Mouse (Mus musculus): ENCODE results near the gene Gprin1.
"Not testable (repeated sequence)": the region's sequence is repeated elsewhere in the genome, so short reads cannot be mapped to it uniquely, and the experiment has no call there.

Gene Gprin1

GRCm38 (mm10) chr13:54749864-54750411 is at the start of gene Gprin1:
TSS of gene Gprin1 (minus strand) at chr13:54749874.
- DNase-seq (ENCODE audit: low spot score in 2 of 2) = no peak

GRCm38 (mm10) chr13:54798740-54799139 is 49.1 kb upstream of the Gprin1 start:
- peak; percentile 77 to 82 for DNase-seq (ENCODE audit: low spot score in 2 of 2)

GRCm38 (mm10) chr13:54797861-54798643 is 48.4 kb upstream of the Gprin1 start:
- peak; percentile 60 to 73 for DNase-seq (ENCODE audit: low spot score in 2 of 2)

GRCm38 (mm10) chr13:54797356-54797755 is 47.7 kb upstream of the Gprin1 start:
- DNase-seq (ENCODE audit: low spot score in 2 of 2) = peak in 1 of 2 experiments; percentile 73

DNA sequence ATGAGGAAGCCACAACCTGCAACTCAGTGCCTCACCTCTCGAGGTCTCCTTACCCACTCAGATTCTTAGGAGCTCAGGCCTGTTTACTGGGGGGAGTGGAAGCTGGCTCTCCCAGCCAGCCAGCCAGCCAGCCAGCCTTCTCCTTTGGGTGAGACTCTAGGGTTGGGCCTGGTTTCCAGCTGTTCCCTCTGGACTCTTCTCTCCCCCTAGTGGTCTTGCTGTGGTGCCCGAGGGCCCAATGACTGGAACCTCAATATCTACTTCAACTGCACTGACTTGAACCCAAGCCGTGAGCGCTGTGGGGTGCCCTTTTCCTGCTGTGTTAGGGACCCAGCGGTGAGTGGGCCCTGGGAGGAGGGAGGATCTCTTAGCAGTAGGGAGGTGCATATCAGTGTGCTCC is 45.2 kb upstream of the Gprin1 start:
- DNase-seq (ENCODE audit: low spot score in 2 of 2) = no peak

DNA sequence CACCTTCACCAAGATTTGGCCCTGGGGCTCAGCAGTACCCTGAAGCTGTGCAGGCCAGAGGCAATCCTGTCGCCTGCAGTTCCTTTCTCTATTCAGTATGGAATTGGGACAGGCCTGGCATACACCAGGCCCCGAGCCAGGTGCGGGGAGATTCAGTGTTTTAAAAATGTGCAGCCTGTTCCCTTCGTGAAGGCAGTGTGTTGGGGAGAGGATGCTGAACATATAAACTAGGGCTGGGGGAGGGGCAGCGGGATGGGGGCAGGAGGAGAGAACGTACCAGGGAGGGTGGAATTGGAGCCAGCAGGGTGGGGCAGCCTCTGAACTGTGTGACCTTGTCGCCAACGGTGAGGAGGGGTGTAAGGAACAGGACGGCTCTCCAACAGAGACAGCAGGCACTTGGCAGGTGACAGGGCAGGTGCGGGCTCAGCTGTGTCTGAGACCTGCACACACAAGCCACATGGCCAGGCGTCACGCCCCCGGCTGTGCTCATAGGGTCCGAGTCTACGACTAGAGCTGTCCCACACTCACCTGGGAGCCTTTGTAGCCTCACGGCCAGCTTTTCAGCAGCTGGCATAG is 44.4 kb upstream of the Gprin1 start:
- peak; percentile 47 to 57 for DNase-seq (ENCODE audit: low spot score in 2 of 2)

GRCm38 (mm10) chr13:54792259-54793230 is 42.9 kb upstream of the Gprin1 start:
- no peak for DNase-seq (ENCODE audit: low spot score in 2 of 2)

GRCm38 (mm10) chr13:54789561-54790397 is 40.1 kb upstream of the Gprin1 start:
- peak; percentile 51 to 61 for DNase-seq (ENCODE audit: low spot score in 2 of 2)

DNA sequence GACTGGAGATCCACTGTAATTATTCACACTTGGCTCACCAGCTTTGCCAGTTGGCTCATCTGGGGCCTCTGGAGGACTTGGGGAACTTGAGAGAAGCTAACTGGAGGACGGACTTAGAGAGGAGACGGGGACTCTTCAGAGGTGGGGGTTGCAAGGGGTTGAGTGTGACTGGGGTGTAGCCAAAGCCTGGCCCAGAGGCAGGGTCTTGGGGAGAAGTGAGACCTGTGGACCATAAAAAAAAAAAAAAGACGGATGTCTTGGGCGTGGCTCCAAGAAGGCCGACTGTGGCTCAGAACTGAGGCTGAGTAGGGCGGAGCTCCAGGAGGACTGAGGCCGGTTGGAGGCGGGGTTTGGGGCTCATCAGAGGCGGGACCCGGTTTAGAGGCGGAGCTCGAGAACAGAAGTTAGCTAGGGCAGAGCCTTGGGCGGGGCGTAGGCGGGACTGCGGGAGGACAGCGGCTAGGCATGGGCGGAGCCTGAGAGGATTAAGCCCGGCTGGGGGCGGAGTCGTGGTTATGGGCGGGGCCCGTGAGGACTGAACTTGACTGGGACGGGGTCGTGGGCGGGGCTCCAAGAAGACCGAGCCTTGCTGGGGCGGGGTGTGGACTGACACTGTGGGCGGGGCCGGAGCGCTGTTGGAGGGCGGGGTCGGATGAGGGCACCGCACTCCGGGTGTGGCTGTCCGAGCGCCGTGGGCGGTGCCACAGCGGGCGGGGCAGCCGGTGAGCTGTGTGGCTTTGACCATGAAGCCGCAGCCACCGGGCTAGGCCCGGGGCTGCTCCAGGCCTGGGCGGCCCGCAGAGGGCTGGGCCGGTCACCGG is 39.3 kb upstream of the Gprin1 start, which contains the start of gene Tspan17:
Tspan17 (plus strand) TSS at position 638 of the 821 bp plus-strand sequence.
- DNase-seq (ENCODE audit: low spot score in 2 of 2) = peak; percentile 93

GRCm38 (mm10) chr13:54787591-54787990 is 37.9 kb upstream of the Gprin1 start:
- not testable (repeated sequence) for DNase-seq (ENCODE audit: low spot score in 2 of 2)

- DNase-seq (ENCODE audit: low spot score in 2 of 2) = no peak
Measured at GRCm38 (mm10) chr13:54783698-54784097, 34.0 kb upstream of the Gprin1 start, which contains the start of gene Eif4e1b. TSS of gene Eif4e1b (plus strand) at chr13:54783998.

GRCm38 (mm10) chr13:54783235-54783634 is 33.6 kb upstream of the Gprin1 start:
- no peak for DNase-seq (ENCODE audit: low spot score in 2 of 2)

- DNase-seq (ENCODE audit: low spot score in 2 of 2) = peak; percentile 55 to 68
Measured at GRCm38 (mm10) chr13:54781086-54781485, 31.4 kb upstream of the Gprin1 start.

- DNase-seq (ENCODE audit: low spot score in 2 of 2) = peak; percentile 61 to 73
Measured at GRCm38 (mm10) chr13:54780592-54780991, 30.9 kb upstream of the Gprin1 start.

DNA sequence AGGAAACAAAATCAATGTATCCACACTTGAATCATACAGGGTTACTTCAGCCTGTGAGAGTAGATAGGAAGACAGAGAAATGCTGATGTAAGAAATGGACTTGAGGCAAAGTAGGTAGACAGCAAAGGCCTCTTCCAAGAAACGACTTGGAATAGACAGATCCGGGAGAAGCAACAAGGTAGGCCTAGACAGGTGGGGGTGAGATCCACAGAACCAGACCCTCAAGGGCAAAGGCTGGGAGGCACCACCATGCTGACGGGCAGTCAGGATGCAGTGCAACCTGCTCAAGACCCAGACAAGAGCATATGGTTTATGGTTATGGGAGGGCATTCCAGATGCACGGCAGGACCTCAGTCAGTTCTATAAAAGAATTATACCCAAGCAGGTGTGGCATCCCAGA is 17.3 kb upstream of the Gprin1 start:
- DNase-seq (ENCODE audit: low spot score in 2 of 2) = no peak

GRCm38 (mm10) chr13:54766192-54766768 is 16.6 kb upstream of the Gprin1 start, which contains the start of gene Sncb:
TSS of gene Sncb (minus strand) at chr13:54766595.
- DNase-seq (ENCODE audit: low spot score in 2 of 2) = peak; percentile 86

GRCm38 (mm10) chr13:54765281-54766191 is 15.9 kb upstream of the Gprin1 start:
- DNase-seq (ENCODE audit: low spot score in 2 of 2) = peak in 1 of 2 experiments; percentile 55

DNA sequence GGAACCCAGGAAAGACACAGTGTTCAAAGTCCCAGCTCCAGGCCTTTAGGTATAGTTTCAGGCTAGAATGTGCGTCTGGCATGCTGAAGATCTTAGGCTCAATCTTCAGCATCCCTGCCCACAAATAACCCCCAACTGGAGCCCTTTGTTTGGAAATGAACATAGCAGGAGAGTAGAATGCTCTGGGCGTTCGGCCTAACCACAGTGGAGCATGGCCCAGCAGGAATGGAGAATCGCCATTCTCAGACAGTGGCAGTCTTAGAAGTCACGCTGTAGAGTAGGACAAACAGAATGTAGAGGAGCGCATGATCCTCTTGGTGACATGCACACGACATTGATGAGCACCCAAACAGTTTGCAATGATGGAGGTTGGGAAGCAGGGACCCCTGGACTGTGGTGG is 11.2 kb upstream of the Gprin1 start:
- DNase-seq (ENCODE audit: low spot score in 2 of 2) = no peak

Measured in frontal cortex, postnatal 36 days (tissue).